Mouse (Mus musculus) hindbrain, embryonic 13.5 days (tissue): ENCODE measurements around the gene Peg10. TPM values are rescaled to one million over a fixed set of nuclear protein-coding genes. Genes with fewer than 3 reads are reported as not detected.

Source experiments
- ATAC-seq: fragments of 200-750 bp; cut with Nextera tagmentation; 2 replicates; pipeline ENCODE4 v1.8.0; 2017; ENCODE audit warnings: moderate TSS enrichment; ENCODE audit not compliant: low FRiP score
- H3K27ac ChIP-seq: fragments of 300-500 bp; sonication (generic); 2 replicates; pipeline ENCODE4 v1.5.1; 2015; ENCODE audit warnings: inconsistent platforms, mild to moderate bottlenecking, moderate library complexity
- H3K27me3 ChIP-seq: fragments of 300-500 bp; sonication (generic); 2 replicates; pipeline ENCODE4 v1.6.1; 2015; ENCODE audit warnings: mild to moderate bottlenecking, inconsistent platforms
- H3K36me3 ChIP-seq: fragments of 300-500 bp; sonication (generic); 2 replicates; pipeline ENCODE4 v1.6.1; 2015; ENCODE audit warnings: mild to moderate bottlenecking, inconsistent platforms
- H3K4me1 ChIP-seq: fragments of 300-500 bp; sonication (generic); replicated peaks from 2 replicates; pipeline ENCODE4 v1.6.1; 2015; ENCODE audit warnings: inconsistent platforms
- H3K4me2 ChIP-seq: fragments of 300-500 bp; sonication (generic); 2 replicates; pipeline ENCODE4 v1.6.1; 2015; ENCODE audit warnings: inconsistent platforms, mild to moderate bottlenecking, moderate library complexity
- H3K4me3 ChIP-seq: fragments of 300-500 bp; sonication (generic); 2 replicates; pipeline ENCODE4 v1.5.1; 2015; ENCODE audit warnings: mild to moderate bottlenecking, inconsistent platforms
- H3K9ac ChIP-seq: fragments of 300-500 bp; sonication (generic); 2 replicates; pipeline ENCODE4 v1.6.1; 2015; ENCODE audit warnings: mild to moderate bottlenecking, inconsistent platforms
- H3K9me3 ChIP-seq: fragments of 300-500 bp; sonication (generic); 2 replicates; pipeline ENCODE4 v1.6.1; 2016; ENCODE audit warnings: inconsistent platforms
- WGBS: fragments of 180-500 bp; shearing (Covaris S2); methylation state at CpG from one replicate; pipeline ENCODE4 v1.1.7; 2015; 5-methylcytosine and 5-hydroxymethylcytosine counted together
- polyA plus RNA-seq: library from polyadenylated mRNA; unstranded; fragments of >200 nt; fragmentation: Nextera tagmentation; extraction: Ambion mirVana; gene quantifications from 2 replicates; pipeline ENCODE4 v1.2.1, GENCODE M21; 2015

The Peg10 gene
- polyA plus RNA-seq: 7.3 and 9.0 TPM in 2 replicates

- Histone ChIP-seq H3K27ac (peak within 1 kb of the TSS; percentile 92), H3K4me2 (peak within 1 kb of the TSS; percentile 63), H3K27me3 (no peaks in the 10 kb centered on the region), H3K4me3 (peak within 1 kb of the TSS; percentile 53), H3K4me1 (peaks cover 16% of the 10 kb centered on the region; the same call in 1 of the 2 replicates), H3K36me3 (no peaks in the 10 kb centered on the region), H3K9ac (peak within 1 kb of the TSS; percentile 89), H3K9me3 (peaks cover 4% of the 10 kb centered on the region; the same call in 1 of the 2 replicates)
- WGBS: 48% methylated on average over 36 of the region's 38 CpGs
- peak; percentile 75 for ATAC-seq
Observed at GRCm38 (mm10) chr6:4746696-4747439, at the start of gene Peg10, which contains the start of gene Sgce. Gene Peg10, plus strand, starts transcription at chr6:4747306. Gene Sgce, minus strand, starts transcription at chr6:4747207.

GRCm38 (mm10) chr6:4701641-4702040, 45.5 kb upstream of the Peg10 start:
- no peak for ATAC-seq
- Histone ChIP-seq H3K27ac (no peak overlapping the region), H3K4me1 (no peaks in the 10 kb centered on the region), H3K9me3 (no peaks in the 10 kb centered on the region), H3K27me3 (no peaks in the 10 kb centered on the region), H3K36me3 (0 out of 2 replicates have a peak, but pooled peaks cover 9% of the 10 kb centered on the region), H3K9ac (no peak overlapping the region), H3K4me2 (no peak overlapping the region), H3K4me3 (no peak overlapping the region)
- WGBS: 89% methylated on average over 8 of the region's 8 CpGs

GRCm38 (mm10) chr6:4703908-4704307, 43.2 kb upstream of the Peg10 start:
- H3K4me1 ChIP-seq: no peaks in the 10 kb centered on the region
- no peaks in the 10 kb centered on the region for H3K27me3 ChIP-seq
- H3K9ac ChIP-seq: no peak overlapping the region
- no peak for ATAC-seq
- H3K4me3 ChIP-seq: no peak overlapping the region
- peaks cover 9% of the 10 kb centered on the region; the same call in 1 of the 2 replicates for H3K36me3 ChIP-seq
- no peaks in the 10 kb centered on the region for H3K9me3 ChIP-seq
- 86% methylated on average over 7 of the region's 7 CpGs for WGBS
- no peak overlapping the region for H3K27ac ChIP-seq
- no peak overlapping the region for H3K4me2 ChIP-seq

- Histone ChIP-seq H3K9ac (no peak overlapping the region), H3K27me3 (no peaks in the 10 kb centered on the region), H3K36me3 (peaks cover 18% of the 10 kb centered on the region), H3K9me3 (no peaks in the 10 kb centered on the region), H3K4me2 (no peak overlapping the region), H3K27ac (no peak overlapping the region), H3K4me1 (no peaks in the 10 kb centered on the region), H3K4me3 (no peak overlapping the region)
- ATAC-seq: no peak
- 79% methylated on average over 5 of the region's 5 CpGs for WGBS
Observed at GRCm38 (mm10) chr6:4706415-4706814, 40.7 kb upstream of the Peg10 start.

- no peak overlapping the region for H3K9ac ChIP-seq
- no peaks in the 10 kb centered on the region for H3K9me3 ChIP-seq
- ATAC-seq: no peak
- no peaks in the 10 kb centered on the region for H3K27me3 ChIP-seq
- no peak overlapping the region for H3K27ac ChIP-seq
- 93% methylated on average over 1 of the region's 1 CpGs for WGBS
- H3K4me1 ChIP-seq: no peaks in the 10 kb centered on the region
- no peak overlapping the region for H3K4me3 ChIP-seq
- no peak overlapping the region for H3K4me2 ChIP-seq
- peaks cover 10% of the 10 kb centered on the region for H3K36me3 ChIP-seq
Observed at GRCm38 (mm10) chr6:4708971-4709370, 38.1 kb upstream of the Peg10 start.

- no peak overlapping the region for H3K4me2 ChIP-seq
- H3K27ac ChIP-seq: no peak overlapping the region
- no peaks in the 10 kb centered on the region for H3K27me3 ChIP-seq
- H3K9me3 ChIP-seq: no peaks in the 10 kb centered on the region
- peak; percentile 28; the same call in 1 of the 2 replicates for ATAC-seq
- no peak overlapping the region for H3K4me3 ChIP-seq
- WGBS: 100% methylated on average over 2 of the region's 2 CpGs
- H3K9ac ChIP-seq: no peak overlapping the region
- H3K4me1 ChIP-seq: no peaks in the 10 kb centered on the region
- no peaks in the 10 kb centered on the region for H3K36me3 ChIP-seq
Observed at GRCm38 (mm10) chr6:4716171-4716570, 30.9 kb upstream of the Peg10 start.

GRCm38 (mm10) chr6:4717344-4717743, 29.8 kb upstream of the Peg10 start:
- no peak for ATAC-seq
- Histone ChIP-seq H3K27me3 (no peaks in the 10 kb centered on the region), H3K4me3 (no peak overlapping the region), H3K4me1 (peaks cover 4% of the 10 kb centered on the region), H3K27ac (no peak overlapping the region), H3K9me3 (no peaks in the 10 kb centered on the region), H3K36me3 (no peaks in the 10 kb centered on the region), H3K9ac (no peak overlapping the region), H3K4me2 (no peak overlapping the region)
- 92% methylated on average over 2 of the region's 2 CpGs for WGBS

- H3K4me1 ChIP-seq: peaks cover 29% of the 10 kb centered on the region
- no peak overlapping the region for H3K4me2 ChIP-seq
- H3K9ac ChIP-seq: no peak overlapping the region
- no peak overlapping the region for H3K27ac ChIP-seq
- no peaks in the 10 kb centered on the region for H3K27me3 ChIP-seq
- H3K4me3 ChIP-seq: no peak overlapping the region
- ATAC-seq: no peak
- 35% methylated on average over 6 of the region's 6 CpGs for WGBS
- H3K36me3 ChIP-seq: no peaks in the 10 kb centered on the region
- H3K9me3 ChIP-seq: no peaks in the 10 kb centered on the region
Observed at GRCm38 (mm10) chr6:4722142-4722541, 25.0 kb upstream of the Peg10 start.

GRCm38 (mm10) chr6:4722739-4723138, 24.4 kb upstream of the Peg10 start:
- peak overlapping the region; percentile 35 for H3K27ac ChIP-seq
- no peaks in the 10 kb centered on the region for H3K9me3 ChIP-seq
- no peak overlapping the region for H3K9ac ChIP-seq
- WGBS: 86% methylated on average over 13 of the region's 13 CpGs
- ATAC-seq: no peak
- peaks cover 29% of the 10 kb centered on the region for H3K4me1 ChIP-seq
- no peaks in the 10 kb centered on the region for H3K27me3 ChIP-seq
- no peak overlapping the region for H3K4me3 ChIP-seq
- H3K4me2 ChIP-seq: no peak overlapping the region
- no peaks in the 10 kb centered on the region for H3K36me3 ChIP-seq

GRCm38 (mm10) chr6:4723998-4724757, 22.9 kb upstream of the Peg10 start:
- peak overlapping the region; percentile 33 for H3K4me2 ChIP-seq
- H3K9ac ChIP-seq: no peak overlapping the region
- 38% methylated on average over 15 of the region's 15 CpGs for WGBS
- H3K4me1 ChIP-seq: peaks cover 29% of the 10 kb centered on the region
- H3K36me3 ChIP-seq: no peaks in the 10 kb centered on the region
- no peaks in the 10 kb centered on the region for H3K9me3 ChIP-seq
- no peaks in the 10 kb centered on the region for H3K27me3 ChIP-seq
- peak overlapping the region; percentile 64 for H3K27ac ChIP-seq
- no peak overlapping the region for H3K4me3 ChIP-seq
- ATAC-seq: peak; percentile 78; the same call in 1 of the 2 replicates

GRCm38 (mm10) chr6:4728305-4728704, 18.8 kb upstream of the Peg10 start:
- H3K9ac ChIP-seq: no peak overlapping the region
- no peaks in the 10 kb centered on the region for H3K36me3 ChIP-seq
- no peaks in the 10 kb centered on the region for H3K27me3 ChIP-seq
- H3K27ac ChIP-seq: no peak overlapping the region
- peaks cover 15% of the 10 kb centered on the region for H3K4me1 ChIP-seq
- 96% methylated on average over 2 of the region's 2 CpGs for WGBS
- H3K9me3 ChIP-seq: no peaks in the 10 kb centered on the region
- ATAC-seq: no peak
- no peak overlapping the region for H3K4me2 ChIP-seq
- no peak overlapping the region for H3K4me3 ChIP-seq

- H3K9me3 ChIP-seq: no peaks in the 10 kb centered on the region
- H3K4me2 ChIP-seq: no peak overlapping the region
- no peaks in the 10 kb centered on the region for H3K27me3 ChIP-seq
- no peaks in the 10 kb centered on the region for H3K36me3 ChIP-seq
- peaks cover 5% of the 10 kb centered on the region for H3K4me1 ChIP-seq
- H3K9ac ChIP-seq: no peak overlapping the region
- no peak overlapping the region for H3K4me3 ChIP-seq
- WGBS: 67% methylated on average over 8 of the region's 8 CpGs
- ATAC-seq: no peak
- H3K27ac ChIP-seq: no peak overlapping the region
Observed at GRCm38 (mm10) chr6:4731675-4732074, 15.4 kb upstream of the Peg10 start.
